Mouse (Mus musculus): ENCODE data around the gene Apoh. TPM values are rescaled to one million over a fixed set of nuclear protein-coding genes. Genes with fewer than 3 reads are reported as not detected.

Gene Apoh
- total and polyA plus RNA-seq, 3 experiments = not detected

GRCm38 (mm10) chr11:108350799-108351198 lies 7.6 kb downstream of the Apoh start:
- Histone ChIP-seq H3K9ac (ENCODE audit: control insufficient read depth, low read depth, low read length, poor library complexity, severe bottlenecking) (no peak overlapping the region), H3K4me1 (ENCODE audit: control insufficient read depth in 1 of 2, insufficient read depth in 2 of 2, low read length in 2 of 2) (peaks cover 0 to 6% of the 10 kb centered on the region in 2 experiments; a peak in 1 of 4 replicates), H3K36me3 (ENCODE audit: control insufficient read depth in 1 of 2, insufficient read depth in 2 of 2, low read length in 2 of 2) (no peaks in the 10 kb centered on the region), H3K27me3 (ENCODE audit: control insufficient read depth in 1 of 2, insufficient read depth in 2 of 2, low read length in 2 of 2) (peaks cover 2 to 6% of the 10 kb centered on the region in 2 experiments; a peak in 1 of 4 replicates), H3K9me3 (replicated peaks; ENCODE audit: insufficient read depth, low read length) (no peaks in the 10 kb centered on the region), H3K27ac (ENCODE audit: control insufficient read depth, low read depth, low read length) (no peak overlapping the region), H3K4me3 (ENCODE audit: control insufficient read depth in 1 of 2, insufficient read depth in 1 of 2, low read depth in 2 of 2, low read length in 2 of 2) (no peak overlapping the region), H3K79me2 (ENCODE audit: control insufficient read depth, insufficient read depth, low read length, poor library complexity) (no peaks in the 10 kb centered on the region)
- TF ChIP-seq JUND (IDR thresholded peaks at IDR 0.05; ENCODE audit: low read depth, low read length) = no peak
- no peak for TF ChIP-seq CHD1 (IDR thresholded peaks at IDR 0.05; ENCODE audit: low read depth, low read length)
- TF ChIP-seq ZC3H11A (IDR thresholded peaks at IDR 0.05; ENCODE audit: low read depth, low read length) = no peak
- no peak for TF ChIP-seq POLR2AphosphoS2 (IDR thresholded peaks at IDR 0.05; ENCODE audit: low read length)
- no peak for TF ChIP-seq ZNF384 (IDR thresholded peaks at IDR 0.05; ENCODE audit: low read depth, low read length)
- no peak for TF ChIP-seq GATA1 (IDR thresholded peaks at IDR 0.05; ENCODE audit: low read depth, low read length)
- no peak for TF ChIP-seq HCFC1 (IDR thresholded peaks at IDR 0.05; ENCODE audit: low read depth, low read length)
- TF ChIP-seq GABPA (IDR thresholded peaks at IDR 0.05; ENCODE audit: low read depth, low read length) = no peak
- TF ChIP-seq ZMIZ1 (IDR thresholded peaks at IDR 0.05; ENCODE audit: low read depth, low read length) = no peak
- no peak for TF ChIP-seq USF1 (IDR thresholded peaks at IDR 0.05; ENCODE audit: low read depth, low read length)
- TF ChIP-seq SIN3A (IDR thresholded peaks at IDR 0.05; ENCODE audit: low read length) = no peak
- no peak for TF ChIP-seq CTCF (IDR thresholded peaks at IDR 0.05 in 2 of 3, conservative IDR thresholded peaks at IDR 0.05 in 1 of 3; ENCODE audit: control insufficient read depth in 1 of 3, insufficient read depth in 1 of 3, low read depth in 2 of 3, low read length in 3 of 3, poor library complexity in 1 of 3, severe bottlenecking in 1 of 3)
- no peak for TF ChIP-seq E2F4 (IDR thresholded peaks at IDR 0.05; ENCODE audit: borderline replicate concordance, low read depth, low read length)
- no peak for TF ChIP-seq USF2 (IDR thresholded peaks at IDR 0.05; ENCODE audit: borderline replicate concordance in 1 of 2, insufficient read depth in 1 of 2, low read depth in 1 of 2, low read length in 2 of 2)
- no peak for TF ChIP-seq TBP (IDR thresholded peaks at IDR 0.05; ENCODE audit: low read depth, low read length)
- TF ChIP-seq POLR2A (IDR thresholded peaks at IDR 0.05; ENCODE audit: control insufficient read depth in 1 of 2, insufficient read depth in 1 of 2, low read depth in 1 of 2, low read length in 2 of 2, poor library complexity in 1 of 2) = no peak
- TF ChIP-seq EP300 (IDR thresholded peaks at IDR 0.05; ENCODE audit: low read depth in 1 of 2, low read length in 2 of 2) = no peak
- no peak for TF ChIP-seq UBTF (IDR thresholded peaks at IDR 0.05; ENCODE audit: borderline replicate concordance, insufficient read depth, low read depth, low read length)
- peak; percentile 59 for DNase-seq (ENCODE audit: low read depth, low spot score)

DNA sequence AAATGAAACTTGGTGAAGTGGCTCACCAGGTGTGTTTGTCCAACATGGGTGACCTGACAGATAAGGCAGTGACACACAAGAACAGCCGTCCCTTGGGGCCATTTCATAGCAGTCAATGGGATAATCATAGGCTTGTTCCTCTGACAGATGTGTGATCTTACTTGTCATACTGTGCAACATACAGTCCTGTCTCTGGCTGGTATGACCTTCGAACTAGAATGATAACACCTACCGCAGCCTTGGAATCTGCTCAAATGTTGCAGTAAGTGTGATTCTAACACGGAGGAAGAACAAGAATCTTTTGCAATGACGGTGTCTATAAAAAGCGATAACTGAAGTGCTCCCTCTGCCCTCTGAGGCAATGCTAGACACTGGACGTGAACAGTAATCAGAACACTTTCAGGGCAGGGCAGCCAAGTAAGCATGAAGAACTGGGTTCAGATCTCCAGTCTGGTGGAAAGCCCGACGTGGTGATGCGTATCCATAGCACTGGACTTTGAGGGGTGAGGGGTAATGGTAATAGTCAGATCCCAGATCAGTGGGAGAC lies 9.8 kb downstream of the Apoh start:
- Histone ChIP-seq H3K27ac (ENCODE audit: control insufficient read depth, low read depth, low read length) (no peak overlapping the region), H3K36me3 (ENCODE audit: control insufficient read depth in 1 of 2, insufficient read depth in 2 of 2, low read length in 2 of 2) (no peaks in the 10 kb centered on the region), H3K79me2 (ENCODE audit: control insufficient read depth, insufficient read depth, low read length, poor library complexity) (no peaks in the 10 kb centered on the region), H3K4me3 (ENCODE audit: control insufficient read depth in 1 of 2, insufficient read depth in 1 of 2, low read depth in 2 of 2, low read length in 2 of 2) (no peak overlapping the region), H3K4me1 (ENCODE audit: control insufficient read depth in 1 of 2, insufficient read depth in 2 of 2, low read length in 2 of 2) (peaks cover 0 to 6% of the 10 kb centered on the region in 2 experiments; a peak in 1 of 4 replicates), H3K9ac (ENCODE audit: control insufficient read depth, low read depth, low read length, poor library complexity, severe bottlenecking) (no peak overlapping the region), H3K27me3 (ENCODE audit: control insufficient read depth in 1 of 2, insufficient read depth in 2 of 2, low read length in 2 of 2) (peaks cover 2 to 8% of the 10 kb centered on the region in 2 experiments; a peak in 2 of 4 replicates), H3K9me3 (replicated peaks; ENCODE audit: insufficient read depth, low read length) (no peaks in the 10 kb centered on the region)
- no peak for DNase-seq (ENCODE audit: low read depth, low spot score)
- no peak for TF ChIP-seq MAFK (IDR thresholded peaks at IDR 0.05; ENCODE audit: borderline replicate concordance, low read depth, low read length)
- TF ChIP-seq UBTF (IDR thresholded peaks at IDR 0.05; ENCODE audit: borderline replicate concordance, insufficient read depth, low read depth, low read length) = no peak
- TF ChIP-seq MAX (IDR thresholded peaks at IDR 0.05; ENCODE audit: low read length) = no peak
- TF ChIP-seq CHD2 (IDR thresholded peaks at IDR 0.05; ENCODE audit: low read length) = no peak
- TF ChIP-seq ZNF384 (IDR thresholded peaks at IDR 0.05; ENCODE audit: low read depth, low read length) = no peak
- TF ChIP-seq TBP (IDR thresholded peaks at IDR 0.05; ENCODE audit: low read depth, low read length) = no peak
- no peak for TF ChIP-seq GATA1 (IDR thresholded peaks at IDR 0.05; ENCODE audit: low read depth, low read length)
- TF ChIP-seq RAD21 (IDR thresholded peaks at IDR 0.05; ENCODE audit: low read depth, low read length) = no peak
- no peak for TF ChIP-seq MXI1 (IDR thresholded peaks at IDR 0.05; ENCODE audit: low read depth, low read length)
- no peak for TF ChIP-seq GABPA (IDR thresholded peaks at IDR 0.05; ENCODE audit: low read depth, low read length)
- no peak for TF ChIP-seq SMC3 (IDR thresholded peaks at IDR 0.05; ENCODE audit: low read depth, low read length)
- no peak for TF ChIP-seq TCF12 (IDR thresholded peaks at IDR 0.05; ENCODE audit: low read depth, low read length)
- no peak for TF ChIP-seq ZKSCAN1 (IDR thresholded peaks at IDR 0.05; ENCODE audit: low read depth, low read length)
- TF ChIP-seq MEF2A (IDR thresholded peaks at IDR 0.05; ENCODE audit: extremely low read depth, insufficient replicate concordance, low read depth, low read length, poor library complexity, severe bottlenecking) = no peak
- no peak for TF ChIP-seq NRF1 (IDR thresholded peaks at IDR 0.05; ENCODE audit: insufficient read depth, low read depth, low read length, poor library complexity, severe bottlenecking)
- TF ChIP-seq USF1 (IDR thresholded peaks at IDR 0.05; ENCODE audit: low read depth, low read length) = no peak
- no peak for TF ChIP-seq CTCF (IDR thresholded peaks at IDR 0.05 in 2 of 3, conservative IDR thresholded peaks at IDR 0.05 in 1 of 3; ENCODE audit: control insufficient read depth in 1 of 3, insufficient read depth in 1 of 3, low read depth in 2 of 3, low read length in 3 of 3, poor library complexity in 1 of 3, severe bottlenecking in 1 of 3)
- no peak for TF ChIP-seq NELFE (IDR thresholded peaks at IDR 0.05; ENCODE audit: low read depth, low read length)
- no peak for TF ChIP-seq USF2 (IDR thresholded peaks at IDR 0.05; ENCODE audit: borderline replicate concordance in 1 of 2, insufficient read depth in 1 of 2, low read depth in 1 of 2, low read length in 2 of 2)
- TF ChIP-seq ZC3H11A (IDR thresholded peaks at IDR 0.05; ENCODE audit: low read depth, low read length) = no peak

Measured in MEL (cell line).